10 mouse cellular contexts compared by ENCODE assay signal in genomic region chr19:36678382-36679027, GRCm38 (mm10). TPM values are rescaled to one million over a fixed set of nuclear protein-coding genes. Genes with fewer than 3 reads are reported as not detected.
DNase-seq lines count a peak whose midpoint lies in the region; ATAC-seq and TF ChIP-seq lines count a peak whose summit lies in the region.
"Had no signal": no experiment of that assay in that cellular context is flagged by ENCODE, and none has a peak within 500 bp of the region (broad histone marks: within the 10 kb centered on the region; RNA-seq: fewer than 3 reads in every experiment).

No protein-coding gene starts in this region.

- DNase-seq in heart, adult 2 months = peak in 1 of 2 experiments; percentile 33
- no peak for DNase-seq in heart, postnatal 25 days (ENCODE audit: low spot score)
- DNase-seq in right cerebral cortex, postnatal 10 days (ENCODE audit: low spot score in 2 of 2) = peak; percentile 18 to 19
- no peak for DNase-seq in right cerebral cortex, postnatal 25 days
- no peak for DNase-seq in thymus, postnatal 36 days
- no peak for DNase-seq in layer of hippocampus, adult 11-12 months (ENCODE audit: low spot score)
- DNase-seq in urinary bladder, postnatal 14 days (ENCODE audit: low spot score) = no peak
- DNase-seq: lung, postnatal 36 days had no signal

- peaks cover 22% of the 10 kb centered on the region for H3K36me3 ChIP-seq in heart, adult 2 months (ENCODE audit: control insufficient read depth, insufficient read depth, low read length)
- no peaks in the 10 kb centered on the region for H3K36me3 ChIP-seq in hindbrain, embryonic 16.5 days (ENCODE audit: control insufficient read depth, insufficient read depth, low read length)

- intact Hi-C loops in heart, adult 2 months (cut with DNase I) = loop anchor here (5.0 kb wide), 1 partner anchor 71 kb away; no protein-coding TSS in a partner anchor
- intact Hi-C loops in heart, postnatal 25 days (cut with DNase I) = loop anchor here (5.0 kb wide), 1 partner anchor 59 kb away; the partner anchor contains the start of gene Ppp1r3c

- peaks cover 18% of the 10 kb centered on the region for H3K4me1 ChIP-seq in heart, adult 2 months (ENCODE audit: control insufficient read depth, insufficient read depth, low read length)
- peaks cover 18% of the 10 kb centered on the region for H3K4me1 ChIP-seq in hindbrain, embryonic 16.5 days (ENCODE audit: control insufficient read depth, insufficient read depth, low read depth, low read length)

- no peak for ATAC-seq in hindbrain, embryonic 16.5 days

- WGBS in heart, adult 2 months = 59% methylated on average over 7 of the region's 7 CpGs
- 52% methylated on average over 7 of the region's 7 CpGs for WGBS in hindbrain, embryonic 16.5 days

- TF ChIP-seq EP300 in heart, adult 2 months (IDR thresholded peaks at IDR 0.05; ENCODE audit: insufficient read depth, low read depth, low read length) = no peak

- no peak for TF ChIP-seq POLR2A in heart, adult 2 months (IDR thresholded peaks at IDR 0.05; ENCODE audit: insufficient read depth, low read depth, low read length)

- TF ChIP-seq CTCF in heart, adult 2 months (IDR thresholded peaks at IDR 0.05) = no peak

- peak overlapping the region; percentile 81 for H3K27ac ChIP-seq in heart, adult 2 months
- H3K27ac ChIP-seq in hindbrain, embryonic 16.5 days (ENCODE audit: low read depth, low read length) = peak overlapping the region; percentile 69

- H3K9ac ChIP-seq in heart, adult 2 months (ENCODE audit: low read depth, low read length) = no peak overlapping the region
- H3K9ac ChIP-seq in hindbrain, embryonic 16.5 days (ENCODE audit: low read depth, low read length) = no peak overlapping the region

- no peaks in the 10 kb centered on the region for H3K9me3 ChIP-seq in hindbrain, embryonic 16.5 days (ENCODE audit: control insufficient read depth, low read length)

- no peak overlapping the region for H3K4me2 ChIP-seq in hindbrain, embryonic 16.5 days (ENCODE audit: low read length)

- no peak overlapping the region for H3K4me3 ChIP-seq in heart, adult 2 months
- no peak overlapping the region for H3K4me3 ChIP-seq in hindbrain, embryonic 16.5 days (ENCODE audit: low read length)
- H3K4me3 ChIP-seq: erythroblast, embryonic 14.5 days had no signal

- H3K27me3 ChIP-seq in heart, adult 2 months (ENCODE audit: control insufficient read depth, insufficient read depth, low read length) = no peaks in the 10 kb centered on the region
- H3K27me3 ChIP-seq in hindbrain, embryonic 16.5 days (replicated peaks; ENCODE audit: control insufficient read depth, insufficient read depth, low read length) = no peaks in the 10 kb centered on the region

- no peaks in the 10 kb centered on the region for H3K79me2 ChIP-seq in heart, adult 2 months (replicated peaks; ENCODE audit: control insufficient read depth, insufficient read depth, low read length)

RNA-seq across cellular contexts. Expression of gene Ppp1r3c, which starts 57.9 kb away (rescaled TPM):
- total RNA-seq in heart, adult 2 months (2021) = 100 to 1,000 TPM in 1 of 2 experiments, 10 to 100 TPM in 1; 90.4 to 152 TPM
- polyA plus RNA-seq in heart, adult 2 months (2012; rRNA removed) = 49.7 and 99.7 TPM in 2 replicates
- 100 to 1,000 TPM in 1 of 2 experiments, 10 to 100 TPM in 1; 94.9 to 102 TPM for total RNA-seq in heart, postnatal 25 days (2021)
- polyA plus RNA-seq in hindbrain, embryonic 16.5 days (2015; fragmentation: Nextera tagmentation; extraction: Ambion mirVana) = 27.2 and 30.6 TPM in 2 replicates
- polyA plus RNA-seq: erythroblast, embryonic 14.5 days had no signal

Comparison
In these comparisons a context has a peak if more than half of its experiments do, and no peak if none do; other contexts are left out.
1. DNase-seq: peak in right cerebral cortex, postnatal 10 days (2 of 2); none in heart, postnatal 25 days (single experiment), right cerebral cortex, postnatal 25 days (single experiment), thymus, postnatal 36 days (0 of 2), layer of hippocampus, adult 11-12 months (single experiment) and urinary bladder, postnatal 14 days (single experiment).